Mouse (Mus musculus) layer of hippocampus, postnatal 10 days (tissue): ENCODE data around the gene Frrs1. TPM values are rescaled to one million over a fixed set of nuclear protein-coding genes. Genes with fewer than 3 reads are reported as not detected.

Experiments
- total RNA-seq, 2 experiments: library from RNA; stranded (reverse); gene quantifications; 2 replicates each; pipeline ENCODE4 v1.2.3; 2021

Gene Frrs1
- total RNA-seq, 2 experiments from 2014 or later = 1.7 to 2.5 TPM

Other genes with a start within 250 kb of the Frrs1 start
- 10 to 100 TPM; 14.0 to 17.5 TPM for gene Trmt13, start 244.9 kb upstream of the Frrs1 start, total RNA-seq
- 10 to 100 TPM; 54.8 to 57.5 TPM for gene Mfsd14a, start 196.8 kb upstream of the Frrs1 start, total RNA-seq
- not detected for gene Gm43191, start 178.2 kb upstream of the Frrs1 start, total RNA-seq
- gene Slc35a3, start 146.6 kb upstream of the Frrs1 start, total RNA-seq = 10 to 100 TPM; 15.2 to 16.9 TPM
- gene Agl, start 51.3 kb upstream of the Frrs1 start, total RNA-seq = 10 to 100 TPM; 28.6 to 31.0 TPM
- gene 4930455H04Rik, start 108.8 kb downstream of the Frrs1 start, total RNA-seq = not detected
- gene Palmd, start 109.5 kb downstream of the Frrs1 start, total RNA-seq = 10 to 100 TPM; 36.4 to 36.7 TPM